Mouse (Mus musculus) liver, embryonic 14.5 days (tissue): ENCODE results near the gene Plcl2. TPM values are rescaled to one million over a fixed set of nuclear protein-coding genes. Genes with fewer than 3 reads are reported as not detected.
A peak's percentile ranks its signal among the peaks of the same experiment; 100 is the strongest.

ENCODE experiments used
- ATAC-seq: fragments of 200-750 bp; cut with Nextera tagmentation; 2 replicates; pipeline ENCODE4 v1.8.0; 2017; ENCODE audit warnings: moderate number of reproducible peaks, mild to moderate bottlenecking, moderate library complexity; ENCODE audit not compliant: insufficient read depth
- DNase-seq, 3 experiments: peaks; one replicate each; pipeline ENCODE4 v3.0.0-alpha.2; 2012 to 2013; ENCODE audit warnings: low read depth in 3 of 3, low spot score in 3 of 3
- H3K27ac ChIP-seq: fragments of 300-500 bp; sonication (generic); 2 replicates; pipeline ENCODE4 v1.5.1; 2014; ENCODE audit warnings: moderate library complexity, mild to moderate bottlenecking, control low read depth, inconsistent platforms
- H3K27me3 ChIP-seq: fragments of 300-500 bp; sonication (generic); 2 replicates; pipeline ENCODE4 v1.6.1; 2014; ENCODE audit warnings: mild to moderate bottlenecking, low read length, moderate library complexity; ENCODE audit not compliant: control insufficient read depth, insufficient read depth
- H3K36me3 ChIP-seq: fragments of 300-500 bp; sonication (generic); replicated peaks from 2 replicates; pipeline ENCODE4 v1.6.1; 2014; ENCODE audit warnings: low read depth; ENCODE audit not compliant: control insufficient read depth, insufficient read depth
- H3K4me1 ChIP-seq, 2 experiments: fragments of 200-500 bp in 1 of 2; fragments of 300-500 bp in 1 of 2; sonication (generic) in 1 of 2; replicated peaks; 2 replicates each; pipeline ENCODE4 v1.6.1; 2012 to 2014; ENCODE audit warnings: antibody characterized with exemption in 1 of 2, inconsistent platforms in 1 of 2, low read length in 1 of 2; ENCODE audit not compliant: control insufficient read depth in 2 of 2, insufficient read depth in 2 of 2
- H3K4me2 ChIP-seq: fragments of 300-500 bp; sonication (generic); 2 replicates; pipeline ENCODE4 v1.6.1; 2014; ENCODE audit warnings: low read depth, mild to moderate bottlenecking, control low read depth, moderate library complexity
- H3K4me3 ChIP-seq, 2 experiments: fragments of 200-500 bp in 1 of 2; fragments of 300-500 bp in 1 of 2; sonication (generic) in 1 of 2; 2 replicates each; pipeline ENCODE4 v1.5.1; 2012 to 2014; ENCODE audit warnings: low read depth in 2 of 2, low read length in 2 of 2, mild to moderate bottlenecking in 2 of 2, control low read depth in 1 of 2, inconsistent platforms in 1 of 2, moderate library complexity in 1 of 2; ENCODE audit not compliant: insufficient read depth in 1 of 2
- H3K9ac ChIP-seq: fragments of 300-500 bp; sonication (generic); replicated peaks from 2 replicates; pipeline ENCODE4 v1.6.1; 2014; ENCODE audit warnings: mild to moderate bottlenecking, control low read depth, moderate library complexity
- H3K9me3 ChIP-seq: fragments of 300-500 bp; sonication (generic); 2 replicates; pipeline ENCODE4 v1.6.1; 2016; ENCODE audit warnings: low read length, mixed read lengths; ENCODE audit not compliant: control insufficient read depth
- CTCF ChIP-seq: IDR thresholded peaks from 2 replicates; pipeline ENCODE4 v1.5.1; 2016; ENCODE audit warnings: antibody characterized with exemption, low read depth, control low read depth
- EP300 ChIP-seq: IDR thresholded peaks from 2 replicates; pipeline ENCODE4 v1.6.1; 2016; ENCODE audit warnings: antibody characterized with exemption, low read depth
- WGBS: fragments of 180-500 bp; shearing (Covaris S2); extraction: QIAGEN DNeasy Blood & Tissue Kit; methylation state at CpG from one replicate; pipeline ENCODE4 v1.1.7; 2014; ENCODE audit not compliant: insufficient replicate concordance; 5-methylcytosine and 5-hydroxymethylcytosine counted together
- polyA plus RNA-seq, 2 experiments: library from polyadenylated mRNA; depleted of rRNA in 1 of 2; stranded (reverse) in 1 of 2; unstranded in 1 of 2; fragments of >200 nt; fragmentation: Nextera tagmentation in 1 of 2; extraction: Ambion mirVana in 1 of 2; gene quantifications; 2 replicates each; pipeline versions ENCODE4 v1.2.1 to v1.2.3; 2012 to 2014

Gene Plcl2
- polyA plus RNA-seq, 2 experiments: 1.2 to 1.9 TPM

GRCm38 (mm10) chr17:50469543-50470431 is 39.4 kb upstream of the Plcl2 start:
- H3K36me3 ChIP-seq: no peaks in the 10 kb centered on the region
- TF ChIP-seq CTCF (no peak), EP300 (no peak)
- H3K27me3 ChIP-seq: no peaks in the 10 kb centered on the region
- peak overlapping the region; percentile 60 for H3K4me2 ChIP-seq
- no peak overlapping the region for H3K27ac ChIP-seq
- peak overlapping the region; percentile 33 to 56 for H3K4me3 ChIP-seq
- WGBS: 12% methylated on average over 13 of the region's 13 CpGs
- no peaks in the 10 kb centered on the region for H3K9me3 ChIP-seq
- H3K4me1 ChIP-seq: peaks cover 0 to 13% of the 10 kb centered on the region in 2 experiments; a peak in 3 of 4 replicates
- DNase-seq (peak in 2 of 3 experiments; percentile 40 to 50), ATAC-seq (no peak)
- no peak overlapping the region; the same call in 1 of the 2 replicates for H3K9ac ChIP-seq

GRCm38 (mm10) chr17:50470432-50471078 is 38.6 kb upstream of the Plcl2 start:
- H3K9ac ChIP-seq: no peak overlapping the region; the same call in 1 of the 2 replicates
- WGBS: 8% methylated on average over 16 of the region's 16 CpGs
- H3K4me1 ChIP-seq: peaks cover 0 to 13% of the 10 kb centered on the region in 2 experiments; a peak in 3 of 4 replicates
- H3K27me3 ChIP-seq: no peaks in the 10 kb centered on the region
- DNase-seq (peak in 2 of 3 experiments; percentile 7 to 23), ATAC-seq (no peak)
- H3K27ac ChIP-seq: no peak overlapping the region
- no peaks in the 10 kb centered on the region for H3K36me3 ChIP-seq
- H3K4me3 ChIP-seq: peak overlapping the region; percentile 33 to 56
- H3K4me2 ChIP-seq: peak overlapping the region; percentile 60
- no peaks in the 10 kb centered on the region for H3K9me3 ChIP-seq
- TF ChIP-seq EP300 (no peak), CTCF (no peak)

GRCm38 (mm10) chr17:50471230-50471629 is 38.0 kb upstream of the Plcl2 start:
- no peak for TF ChIP-seq EP300
- no peak for TF ChIP-seq CTCF
- Histone ChIP-seq H3K27me3 (no peaks in the 10 kb centered on the region), H3K4me2 (no peak overlapping the region), H3K27ac (no peak overlapping the region), H3K4me3 (no peak overlapping the region), H3K4me1 (peaks cover 0 to 13% of the 10 kb centered on the region in 2 experiments; a peak in 3 of 4 replicates), H3K9me3 (no peaks in the 10 kb centered on the region), H3K36me3 (no peaks in the 10 kb centered on the region), H3K9ac (no peak overlapping the region)
- no peak for DNase-seq
- WGBS: 27% methylated on average over 3 of the region's 3 CpGs
- ATAC-seq: peak; percentile 28; the same call in 1 of the 2 replicates

GRCm38 (mm10) chr17:50477277-50477676 is 31.9 kb upstream of the Plcl2 start:
- no peak overlapping the region for H3K9ac ChIP-seq
- WGBS: 59% methylated on average over 4 of the region's 4 CpGs
- H3K4me3 ChIP-seq: no peak overlapping the region
- H3K4me2 ChIP-seq: no peak overlapping the region
- DNase-seq: no peak
- no peaks in the 10 kb centered on the region for H3K27me3 ChIP-seq
- H3K36me3 ChIP-seq: no peaks in the 10 kb centered on the region
- ATAC-seq: no peak
- no peak overlapping the region for H3K27ac ChIP-seq
- no peaks in the 10 kb centered on the region for H3K9me3 ChIP-seq
- no peak for TF ChIP-seq CTCF
- TF ChIP-seq EP300: no peak
- no peaks in the 10 kb centered on the region for H3K4me1 ChIP-seq

GRCm38 (mm10) chr17:50480867-50481266 is 28.3 kb upstream of the Plcl2 start:
- H3K4me2 ChIP-seq: no peak overlapping the region
- H3K4me1 ChIP-seq: no peaks in the 10 kb centered on the region
- no peak overlapping the region for H3K4me3 ChIP-seq
- no peak for DNase-seq
- H3K9ac ChIP-seq: no peak overlapping the region
- H3K36me3 ChIP-seq: no peaks in the 10 kb centered on the region
- ATAC-seq: no peak
- no peaks in the 10 kb centered on the region for H3K9me3 ChIP-seq
- no peaks in the 10 kb centered on the region for H3K27me3 ChIP-seq
- no peak overlapping the region for H3K27ac ChIP-seq
- WGBS: 57% methylated on average over 7 of the region's 7 CpGs
- TF ChIP-seq EP300 (no peak), CTCF (no peak)
